Mouse (Mus musculus) embryonic fibroblast, embryonic 13.5 days (primary cell): ENCODE measurements at regions not wholly inside any gene's neighbourhood (a gene's known extent, or its start where the extent isn't known, plus 50 kb on each side); places are given as distances from the start of the nearest gene placed in this dataset.

Experiments used
- H3K27ac ChIP-seq: 2 replicates; pipeline ENCODE4 v1.5.1; 2012; ENCODE audit warnings: low read length, control low read depth, inconsistent platforms; ENCODE audit not compliant: insufficient read depth
- H3K4me1 ChIP-seq: 2 replicates; pipeline ENCODE4 v1.6.1; 2011; ENCODE audit warnings: low read length; ENCODE audit not compliant: control insufficient read depth, insufficient read depth
- H3K4me3 ChIP-seq: 2 replicates; pipeline ENCODE4 v1.5.1; 2011; ENCODE audit warnings: mild to moderate bottlenecking, control low read depth, low read length; ENCODE audit not compliant: insufficient read depth
- CTCF ChIP-seq: IDR thresholded peaks from 2 replicates; pipeline ENCODE4 v1.5.1; 2011; ENCODE audit warnings: mild to moderate bottlenecking, control low read depth, low read length, moderate library complexity, borderline replicate concordance; ENCODE audit not compliant: insufficient read depth
- POLR2A ChIP-seq: IDR thresholded peaks from 2 replicates; pipeline ENCODE4 v1.6.1; 2011; ENCODE audit warnings: low read depth, mild to moderate bottlenecking, control low read depth, low read length, moderate library complexity

DNA sequence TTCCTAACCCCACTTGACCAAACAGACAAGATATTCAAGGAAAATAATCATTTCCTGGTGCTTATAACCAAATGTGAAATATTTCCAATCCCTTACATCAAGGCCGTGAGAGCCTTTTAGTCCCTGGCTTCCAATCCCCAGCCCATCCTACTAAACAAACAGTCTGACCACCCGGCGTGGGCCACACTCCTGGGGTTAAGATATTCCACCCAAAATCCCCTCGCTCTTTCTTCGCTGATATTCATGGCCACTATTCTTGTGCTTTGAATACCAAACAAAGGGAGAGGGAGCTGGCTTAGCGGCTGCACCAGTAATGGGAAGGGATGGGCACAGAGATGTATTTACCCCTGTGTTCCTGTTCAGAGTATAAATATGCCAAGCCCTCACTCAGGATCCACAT is 139.4 kb downstream of the Foxa2 start:
- Histone ChIP-seq H3K4me3 (no peak overlapping the region), H3K27ac (no peak overlapping the region), H3K4me1 (no peaks in the 10 kb centered on the region)
- TF ChIP-seq CTCF (no peak), POLR2A (no peak)

- H3K4me3 ChIP-seq = no peak overlapping the region
- no peak for TF ChIP-seq POLR2A
- no peak for TF ChIP-seq CTCF
- H3K4me1 ChIP-seq = no peaks in the 10 kb centered on the region
- no peak overlapping the region for H3K27ac ChIP-seq
These were observed 140.7 kb downstream of the Foxa2 start for GRCm38 (mm10) chr2:147905759-147906740.

DNA sequence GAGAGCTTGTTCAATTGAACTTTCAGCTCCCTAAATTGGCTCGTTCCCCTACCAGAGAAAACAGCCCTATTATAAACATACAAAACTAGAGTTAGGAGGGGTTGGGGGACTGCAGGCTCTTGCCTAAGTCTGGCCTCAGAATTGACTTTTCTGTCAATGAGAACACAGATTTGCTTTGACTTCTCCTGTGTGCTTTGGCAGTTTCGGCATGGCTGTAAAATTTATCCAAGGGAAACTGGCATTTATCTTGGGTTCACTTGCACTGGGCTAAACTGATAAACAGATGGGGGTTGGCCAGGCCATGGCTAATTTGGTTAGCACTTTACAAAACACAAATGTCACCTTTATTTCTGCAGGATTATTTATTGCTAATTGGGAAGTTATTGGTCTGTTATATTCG is 141.7 kb downstream of the Foxa2 start:
- no peaks in the 10 kb centered on the region for H3K4me1 ChIP-seq
- no peak for TF ChIP-seq POLR2A
- TF ChIP-seq CTCF = no peak
- no peak overlapping the region for H3K27ac ChIP-seq
- H3K4me3 ChIP-seq = no peak overlapping the region

- Histone ChIP-seq H3K4me3 (no peak overlapping the region), H3K4me1 (no peaks in the 10 kb centered on the region), H3K27ac (no peak overlapping the region)
- TF ChIP-seq CTCF (no peak), POLR2A (no peak)
These were observed 147.5 kb downstream of the Foxa2 start for GRCm38 (mm10) chr2:147899236-147899635.

DNA sequence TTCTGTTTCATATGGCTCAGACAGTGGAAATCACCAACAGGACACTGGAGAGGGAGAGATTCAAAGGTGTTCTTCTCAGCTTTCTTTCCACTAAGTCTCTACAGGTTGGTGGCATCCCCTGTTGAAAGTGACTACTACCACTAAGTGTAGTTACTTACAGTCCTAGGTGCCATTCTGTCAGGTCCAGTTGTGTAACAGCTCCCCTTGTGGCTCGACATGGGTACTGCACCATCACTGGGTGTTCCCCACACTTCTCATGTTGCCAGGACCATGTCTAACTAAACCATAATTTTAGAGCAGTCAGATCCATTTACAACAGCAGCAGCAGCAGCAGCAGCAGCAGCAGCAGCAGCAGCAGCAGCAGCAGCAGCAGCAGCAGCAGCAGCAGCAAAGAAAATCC is 151.1 kb downstream of the Foxa2 start:
- H3K4me1 ChIP-seq = no peaks in the 10 kb centered on the region
- H3K27ac ChIP-seq = no peak overlapping the region
- no peak for TF ChIP-seq POLR2A
- peak; percentile 77; the same call in 1 of the 2 replicates for TF ChIP-seq CTCF
- no peak overlapping the region for H3K4me3 ChIP-seq

- Histone ChIP-seq H3K4me1 (no peaks in the 10 kb centered on the region), H3K27ac (no peak overlapping the region), H3K4me3 (no peak overlapping the region)
- no peak for TF ChIP-seq CTCF
- no peak for TF ChIP-seq POLR2A
These were observed 152.6 kb downstream of the Foxa2 start for GRCm38 (mm10) chr2:147894213-147894612.

DNA sequence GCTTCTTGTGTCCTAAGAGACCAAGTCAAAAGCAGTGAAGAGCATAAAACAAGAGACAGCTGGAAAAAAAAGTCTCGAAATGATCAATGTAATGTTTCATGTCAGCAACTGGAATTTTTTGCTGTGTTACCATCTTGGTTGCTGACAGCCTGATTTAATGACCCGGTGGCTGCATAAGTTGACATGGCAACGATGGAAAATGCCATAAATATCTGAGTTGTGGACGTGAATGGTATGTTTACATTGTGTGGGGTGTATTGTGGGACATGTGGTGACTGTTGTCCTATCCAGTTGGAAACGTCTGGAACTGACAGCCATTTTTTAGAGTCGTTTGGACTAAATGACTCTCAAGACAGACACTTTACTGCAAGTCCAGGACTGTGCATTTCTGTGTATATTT is 160.6 kb downstream of the Foxa2 start:
- TF ChIP-seq CTCF (no peak), POLR2A (no peak)
- no peaks in the 10 kb centered on the region for H3K4me1 ChIP-seq

GRCm38 (mm10) chr2:147877907-147878306 is 168.9 kb downstream of the Foxa2 start:
- Histone ChIP-seq H3K4me3 (no peak overlapping the region), H3K27ac (no peak overlapping the region), H3K4me1 (no peaks in the 10 kb centered on the region)
- TF ChIP-seq CTCF = no peak
- no peak for TF ChIP-seq POLR2A

More for the DNA sequence above, 160.6 kb downstream of the Foxa2 start:
- H3K27ac ChIP-seq = no peak overlapping the region
- H3K4me3 ChIP-seq = no peak overlapping the region

- Histone ChIP-seq H3K4me3 (no peak overlapping the region), H3K27ac (no peak overlapping the region), H3K4me1 (no peaks in the 10 kb centered on the region)
- TF ChIP-seq CTCF (no peak), POLR2A (no peak)
These were observed 169.2 kb downstream of the Foxa2 start for GRCm38 (mm10) chr2:147877543-147877904.

GRCm38 (mm10) chr2:147876708-147877542 is 169.8 kb downstream of the Foxa2 start:
- H3K4me3 ChIP-seq = peak overlapping the region; percentile 33
- TF ChIP-seq POLR2A (no peak), CTCF (no peak)
- no peak overlapping the region for H3K27ac ChIP-seq
- no peaks in the 10 kb centered on the region for H3K4me1 ChIP-seq
